Mouse (Mus musculus) heart, embryonic 12.5 days (tissue): ENCODE data around the gene Klrc1. TPM values are rescaled to one million over a fixed set of nuclear protein-coding genes. Genes with fewer than 3 reads are reported as not detected.
"Not testable (repeated sequence)": the region's sequence is repeated elsewhere in the genome, so short reads cannot be mapped to it uniquely, and the experiment has no call there.

Source experiments
- ATAC-seq: fragments of 200-750 bp; cut with Nextera tagmentation; 2 replicates; pipeline ENCODE4 v1.8.0; 2017; ENCODE audit warnings: moderate TSS enrichment, moderate library complexity; ENCODE audit not compliant: insufficient number of reproducible peaks, low FRiP score
- H3K27ac ChIP-seq: fragments of 300-500 bp; sonication (generic); 2 replicates; pipeline ENCODE4 v1.5.1; 2016; ENCODE audit warnings: mild to moderate bottlenecking, moderate library complexity; ENCODE audit not compliant: poor library complexity, severe bottlenecking
- H3K27me3 ChIP-seq: fragments of 300-500 bp; sonication (generic); replicated peaks from 2 replicates; pipeline ENCODE4 v1.6.1; 2016; ENCODE audit warnings: mild to moderate bottlenecking, moderate library complexity
- H3K36me3 ChIP-seq: fragments of 300-500 bp; sonication (generic); 2 replicates; pipeline ENCODE4 v1.6.1; 2016; ENCODE audit warnings: mild to moderate bottlenecking, moderate library complexity
- H3K4me1 ChIP-seq: fragments of 300-500 bp; sonication (generic); replicated peaks from 2 replicates; pipeline ENCODE4 v1.6.1; 2016; ENCODE audit warnings: mild to moderate bottlenecking
- H3K4me2 ChIP-seq: fragments of 300-500 bp; sonication (generic); 2 replicates; pipeline ENCODE4 v1.6.1; 2016; ENCODE audit warnings: mild to moderate bottlenecking, moderate library complexity
- H3K4me3 ChIP-seq: fragments of 300-500 bp; sonication (generic); 2 replicates; pipeline ENCODE4 v1.5.1; 2016; ENCODE audit warnings: mild to moderate bottlenecking
- H3K9ac ChIP-seq: fragments of 300-500 bp; sonication (generic); 2 replicates; pipeline ENCODE4 v1.6.1; 2016; ENCODE audit warnings: mild to moderate bottlenecking, moderate library complexity
- H3K9me3 ChIP-seq: fragments of 300-500 bp; sonication (generic); replicated peaks from 2 replicates; pipeline ENCODE4 v1.6.1; 2016; ENCODE audit warnings: mild to moderate bottlenecking, moderate library complexity
- WGBS: fragments of 180-500 bp; shearing (Covaris S2); methylation state at CpG from one replicate; pipeline ENCODE4 v1.1.7; 2016; 5-methylcytosine and 5-hydroxymethylcytosine counted together
- microRNA-seq: library from miRNA; unstranded; fragments of <30 nt; microRNA quantifications from one replicate; pipeline ENCODE4, GENCODE M21; 2017
- polyA plus RNA-seq: library from polyadenylated mRNA; unstranded; fragments of >200 nt; fragmentation: Nextera tagmentation; extraction: Ambion mirVana; gene quantifications from 2 replicates; pipeline ENCODE4 v1.2.1, GENCODE M21; 2016

Klrc1 gene
- polyA plus RNA-seq, 1 experiment from 2014 or later: not detected

DNA sequence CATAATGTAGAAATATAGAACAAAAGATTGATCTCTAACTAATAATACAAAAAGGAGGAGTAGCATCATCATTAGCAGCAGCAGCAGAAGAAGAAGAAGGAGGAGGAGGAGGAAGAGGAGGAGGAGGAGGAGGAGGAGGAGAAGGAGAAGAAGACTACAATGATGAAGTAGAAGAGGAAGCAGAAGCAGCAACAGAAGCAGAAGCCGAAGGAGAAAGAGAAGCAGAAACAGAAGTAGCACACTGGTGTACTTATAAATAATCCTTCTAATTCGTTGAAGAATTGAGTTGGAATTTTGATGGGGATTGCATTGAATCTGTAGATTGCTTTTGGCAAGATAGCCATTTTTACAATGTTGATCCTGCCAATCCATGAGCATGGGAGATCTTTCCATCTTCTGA lies 47.7 kb downstream of the Klrc1 start:
- ATAC-seq: not testable (repeated sequence)
- WGBS: 70% methylated on average over 2 of the region's 2 CpGs

DNA sequence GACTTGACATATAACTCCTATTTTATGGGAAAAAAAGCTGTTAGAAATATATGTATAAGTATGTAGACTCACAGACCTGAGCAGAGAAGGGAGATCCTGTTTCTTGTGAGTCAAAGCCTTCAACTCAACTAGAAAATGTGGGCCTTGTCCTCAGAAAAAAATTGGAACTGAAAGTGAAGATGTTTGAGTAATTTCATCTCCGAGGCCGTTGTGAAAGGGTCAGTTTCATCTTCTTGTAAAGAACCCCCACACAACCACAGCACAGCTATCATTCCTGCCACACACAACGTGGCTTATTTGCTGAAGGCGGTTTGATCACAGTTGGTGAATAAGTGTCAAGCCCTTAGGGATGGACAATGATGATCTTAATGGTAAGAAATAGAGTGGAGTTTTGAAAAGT lies 55.0 kb downstream of the Klrc1 start, which contains the start of gene Klrk1:
Gene Klrk1 (minus strand): TSS at position 130 of the 400 bp plus-strand sequence.
- no peak within 1 kb of the TSS for H3K4me2 ChIP-seq
- H3K9ac ChIP-seq: no peak within 1 kb of the TSS
- H3K4me3 ChIP-seq: no peak within 1 kb of the TSS
- ATAC-seq: no peak
- no peaks in the 10 kb centered on the region for H3K4me1 ChIP-seq
- no peaks in the 10 kb centered on the region for H3K9me3 ChIP-seq
- H3K36me3 ChIP-seq: no peaks in the 10 kb centered on the region
- 73% methylated on average over 4 of the region's 4 CpGs for WGBS
- H3K27ac ChIP-seq: no peak within 1 kb of the TSS
- no peaks in the 10 kb centered on the region for H3K27me3 ChIP-seq

More for the DNA sequence above, 47.7 kb downstream of the Klrc1 start:
- not testable (repeated sequence) for H3K4me2 ChIP-seq, H3K9ac ChIP-seq, H3K4me1 ChIP-seq, H3K9me3 ChIP-seq, H3K36me3 ChIP-seq, H3K4me3 ChIP-seq, H3K27me3 ChIP-seq, H3K27ac ChIP-seq

Small RNAs within 50 kb of the gene (microRNA-seq; reads per million reads assigned to microRNA genes)
- gene Mir680-1: not detected

Other genes with a start within 250 kb of the Klrc1 start
- gene Clec1a, start 227.0 kb downstream of the Klrc1 start, polyA plus RNA-seq: 0.91 and 1.2 TPM in 2 replicates
- 0.42 and 0.46 TPM in 2 replicates for gene Olr1, start 171.8 kb downstream of the Klrc1 start, polyA plus RNA-seq
- gene Tmem52b, start 166.4 kb downstream of the Klrc1 start, polyA plus RNA-seq: not detected in 2 replicates
- gene Gabarapl1, start 145.8 kb downstream of the Klrc1 start, polyA plus RNA-seq: 44.3 and 44.4 TPM in 2 replicates
- not detected in 2 replicates for gene Klre1, start 101.1 kb downstream of the Klrc1 start, polyA plus RNA-seq
- gene Klrd1, start 87.2 kb downstream of the Klrc1 start, polyA plus RNA-seq: 0.23 TPM in 1 of 2 replicates, not detected in the other
- gene Klrk1, start 55.1 kb downstream of the Klrc1 start, polyA plus RNA-seq: not detected in 2 replicates
- not detected in 2 replicates for gene Klrc3, start 35.6 kb downstream of the Klrc1 start, polyA plus RNA-seq
- not detected in 2 replicates for gene Klrc2, start 18.3 kb downstream of the Klrc1 start, polyA plus RNA-seq
- not detected in 2 replicates for gene Klri1, start 38.2 kb upstream of the Klrc1 start, polyA plus RNA-seq
- gene Klri2, start 61.5 kb upstream of the Klrc1 start, polyA plus RNA-seq: not detected in 2 replicates
- gene Gm156, start 105.3 kb upstream of the Klrc1 start, polyA plus RNA-seq: not detected in 2 replicates
- gene Gm17631, start 183.7 kb upstream of the Klrc1 start, polyA plus RNA-seq: not detected in 2 replicates
- gene Klra17, start 197.7 kb upstream of the Klrc1 start, polyA plus RNA-seq: not detected in 2 replicates
- gene Klra5, start 238.7 kb upstream of the Klrc1 start, polyA plus RNA-seq: not detected in 2 replicates